Mouse (Mus musculus) c-Kit-positive CD71-positive TER-119-negative erythroid progenitor cells, embryonic 14.5 days (primary cell): ENCODE results near the gene Abcb9.

Source experiments
- DNase-seq: peaks from one replicate; pipeline ENCODE4 v3.0.0-alpha.2; 2013; ENCODE audit warnings: low read depth

Abcb9 gene

DNA sequence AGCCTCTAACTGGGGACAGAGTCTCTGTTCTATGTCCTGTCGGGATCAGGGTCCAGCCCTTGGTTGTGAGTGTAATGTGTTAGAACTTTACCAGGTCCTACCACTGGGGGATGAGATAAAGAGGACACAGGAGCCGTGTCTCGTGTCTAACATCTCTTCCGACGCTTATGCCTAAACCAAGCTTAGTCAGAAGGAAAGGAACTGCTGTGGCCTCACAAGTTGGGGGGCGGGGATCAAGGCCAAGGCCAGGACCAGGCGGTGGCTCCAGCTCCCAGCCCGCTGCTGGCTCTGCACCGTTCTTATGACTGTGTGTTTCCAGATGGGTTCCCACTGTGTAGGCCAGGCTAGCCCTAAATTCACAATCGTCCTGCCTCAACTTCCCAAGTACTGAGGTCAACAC is 82.7 kb downstream of the Abcb9 start:
- no peak for DNase-seq

DNA sequence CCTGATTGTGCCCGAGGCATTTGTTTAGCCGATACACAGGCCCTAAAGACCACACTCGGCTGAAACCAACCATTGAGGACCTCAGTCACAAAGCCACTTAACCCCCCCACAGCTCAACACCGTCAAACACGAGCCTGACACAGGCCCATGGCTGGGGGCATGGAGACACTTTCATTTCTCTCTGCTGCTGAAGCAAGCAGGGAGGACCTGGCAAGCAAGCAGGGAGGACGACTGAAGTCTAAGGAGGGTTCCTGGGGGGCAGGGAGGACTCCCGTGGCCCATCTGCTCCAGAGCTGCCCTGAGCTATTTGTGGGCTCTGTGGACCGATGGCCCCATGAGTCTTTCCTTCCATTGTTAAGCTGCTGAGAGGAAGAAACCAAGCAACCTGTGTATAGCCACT is 83.7 kb downstream of the Abcb9 start:
- DNase-seq, result no peak
